Mouse (Mus musculus) forebrain, embryonic 14.5 days (tissue): Measurements from ENCODE around the gene Pigm. TPM values are rescaled to one million over a fixed set of nuclear protein-coding genes. Genes with fewer than 3 reads are reported as not detected.
A peak's percentile ranks its signal among the peaks of the same experiment; 100 is the strongest.

Experiments used
- ATAC-seq: fragments of 200-750 bp; cut with Nextera tagmentation; 2 replicates; pipeline ENCODE4 v1.8.0; 2017; ENCODE audit warnings: mild to moderate bottlenecking, moderate library complexity
- DNase-seq: peaks from one replicate; pipeline ENCODE4 v3.0.0-alpha.2; 2015; ENCODE audit warnings: low spot score
- H3K27ac ChIP-seq: fragments of 300-500 bp; sonication (generic); 2 replicates; pipeline ENCODE4 v1.5.1; 2014; ENCODE audit warnings: low read depth, mild to moderate bottlenecking, control low read depth, low read length, moderate library complexity
- H3K27me3 ChIP-seq: fragments of 300-500 bp; sonication (generic); replicated peaks from 2 replicates; pipeline ENCODE4 v1.6.1; 2014; ENCODE audit warnings: low read length, control low read depth, mixed read lengths; ENCODE audit not compliant: control insufficient read depth, insufficient read depth
- H3K36me3 ChIP-seq: fragments of 300-500 bp; sonication (generic); 2 replicates; pipeline ENCODE4 v1.6.1; 2014; ENCODE audit warnings: low read length, control low read depth; ENCODE audit not compliant: control insufficient read depth, insufficient read depth
- H3K4me1 ChIP-seq: fragments of 300-500 bp; sonication (generic); 2 replicates; pipeline ENCODE4 v1.6.1; 2014; ENCODE audit warnings: antibody characterized with exemption, low read length, control low read depth; ENCODE audit not compliant: control insufficient read depth, insufficient read depth
- H3K4me2 ChIP-seq: fragments of 300-500 bp; sonication (generic); 2 replicates; pipeline ENCODE4 v1.6.1; 2014; ENCODE audit warnings: mild to moderate bottlenecking, control low read depth, low read length
- H3K4me3 ChIP-seq: fragments of 300-500 bp; sonication (generic); 2 replicates; pipeline ENCODE4 v1.5.1; 2014; ENCODE audit warnings: low read depth, low read length, control low read depth
- H3K9ac ChIP-seq: fragments of 300-500 bp; sonication (generic); 2 replicates; pipeline ENCODE4 v1.6.1; 2014; ENCODE audit warnings: mild to moderate bottlenecking, low read length, control low read depth, moderate library complexity
- H3K9me3 ChIP-seq: fragments of 300-500 bp; sonication (generic); replicated peaks from 2 replicates; pipeline ENCODE4 v1.6.1; 2016; ENCODE audit warnings: low read length, control low read depth, mixed read lengths; ENCODE audit not compliant: control insufficient read depth
- WGBS: fragments of 180-500 bp; shearing (Covaris S2); extraction: QIAGEN DNeasy Blood & Tissue Kit; methylation state at CpG from one replicate; pipeline ENCODE4 v1.1.7; 2014; 5-methylcytosine and 5-hydroxymethylcytosine counted together
- polyA plus RNA-seq: library from polyadenylated mRNA; unstranded; fragments of >200 nt; fragmentation: Nextera tagmentation; extraction: Ambion mirVana; gene quantifications from 2 replicates; pipeline ENCODE4 v1.2.1, GENCODE M21; 2014

Gene Pigm
- polyA plus RNA-seq, 1 experiment from 2014 or later, result 5.1 TPM

DNA sequence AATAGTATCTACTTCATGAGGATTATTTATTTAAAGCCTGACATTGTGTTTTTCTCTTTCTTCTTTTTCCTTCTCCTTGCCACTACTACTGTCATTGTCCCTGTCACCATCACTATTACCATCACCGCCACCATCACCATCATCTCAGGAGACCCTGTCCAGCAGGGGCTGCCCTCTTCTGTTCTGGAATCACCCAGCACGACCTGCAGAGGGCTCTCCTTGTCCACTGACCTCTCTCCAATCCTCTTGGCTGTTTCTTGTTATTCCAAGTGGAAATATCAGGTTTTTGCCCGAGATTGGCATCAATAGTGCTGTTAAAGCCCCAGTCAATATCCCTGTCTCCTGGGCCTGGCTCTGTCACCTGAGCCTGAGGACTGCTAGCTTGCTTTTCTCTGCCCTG is 42.8 kb upstream of the Pigm start:
- WGBS, result 17% methylated on average over 3 of the region's 3 CpGs

GRCm38 (mm10) chr1:172335804-172336203 is 40.5 kb upstream of the Pigm start:
- Histone ChIP-seq H3K4me2 (no peak overlapping the region), H3K27ac (no peak overlapping the region), H3K36me3 (no peaks in the 10 kb centered on the region), H3K9ac (no peak overlapping the region), H3K4me1 (peaks cover 5% of the 10 kb centered on the region; the same call in 1 of the 2 replicates), H3K27me3 (no peaks in the 10 kb centered on the region), H3K9me3 (no peaks in the 10 kb centered on the region), H3K4me3 (no peak overlapping the region)
- ATAC-seq (no peak), DNase-seq (no peak)
- 81% methylated on average over 15 of the region's 15 CpGs for WGBS

More for the DNA sequence above, 42.8 kb upstream of the Pigm start:
- Histone ChIP-seq H3K27me3 (no peaks in the 10 kb centered on the region), H3K4me1 (peaks cover 9% of the 10 kb centered on the region; the same call in 1 of the 2 replicates), H3K36me3 (no peaks in the 10 kb centered on the region), H3K9ac (no peak overlapping the region), H3K4me2 (no peak overlapping the region), H3K4me3 (no peak overlapping the region), H3K27ac (no peak overlapping the region), H3K9me3 (no peaks in the 10 kb centered on the region)
- ATAC-seq, result no peak
- no peak for DNase-seq

GRCm38 (mm10) chr1:172337411-172338185 is 38.7 kb upstream of the Pigm start:
- H3K4me1 ChIP-seq, result peaks cover 5% of the 10 kb centered on the region; the same call in 1 of the 2 replicates
- no peaks in the 10 kb centered on the region for H3K36me3 ChIP-seq
- DNase-seq, result no peak
- no peak overlapping the region for H3K9ac ChIP-seq
- no peak for ATAC-seq
- 33% methylated on average over 2 of the region's 2 CpGs for WGBS
- no peak overlapping the region for H3K27ac ChIP-seq
- no peaks in the 10 kb centered on the region for H3K9me3 ChIP-seq
- H3K4me2 ChIP-seq, result no peak overlapping the region
- H3K4me3 ChIP-seq, result no peak overlapping the region
- no peaks in the 10 kb centered on the region for H3K27me3 ChIP-seq

DNA sequence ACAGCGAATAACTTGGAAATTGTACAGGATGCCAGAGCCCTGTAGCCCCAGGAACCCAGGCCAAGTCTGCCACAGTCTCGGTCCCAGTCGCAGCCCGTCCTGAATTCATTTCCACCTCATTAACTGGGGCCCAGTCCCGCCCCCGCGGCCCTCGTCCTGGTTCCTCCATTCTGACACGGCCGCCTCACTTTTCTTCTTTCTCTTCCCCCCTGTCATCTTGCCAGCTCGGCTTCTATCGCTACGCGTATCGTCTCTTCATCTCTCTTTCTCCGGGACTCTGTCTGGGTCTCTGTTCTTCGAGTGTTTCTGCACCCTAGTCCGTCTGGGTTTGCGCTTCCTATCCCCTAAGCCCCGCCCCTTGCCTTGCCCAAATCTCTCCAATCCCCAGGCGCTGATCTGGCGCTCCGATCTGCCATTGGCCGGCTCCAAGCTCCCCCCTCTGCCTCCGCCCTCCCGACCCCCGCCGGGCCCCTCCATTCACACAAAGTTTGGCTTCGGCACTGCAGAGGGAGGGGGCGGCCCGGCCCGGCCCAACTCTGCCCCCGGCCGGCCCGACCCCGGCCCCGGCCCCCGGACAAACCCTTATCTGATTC is 35.5 kb upstream of the Pigm start, which contains the start of gene Kcnj10:
Gene Kcnj10 (plus strand): TSS at position 482 of the 593 bp plus-strand sequence.
- H3K9ac ChIP-seq, result peak within 1 kb of the TSS; percentile 60
- H3K27ac ChIP-seq, result peak within 1 kb of the TSS; percentile 69
- H3K9me3 ChIP-seq, result no peaks in the 10 kb centered on the region
- ATAC-seq, result peak; percentile 97
- peak; percentile 95 for DNase-seq
- no peaks in the 10 kb centered on the region for H3K27me3 ChIP-seq
- no peaks in the 10 kb centered on the region for H3K36me3 ChIP-seq
- H3K4me2 ChIP-seq, result peak within 1 kb of the TSS; percentile 62
- under 1% methylated on average over 38 of the region's 38 CpGs for WGBS
- H3K4me3 ChIP-seq, result peak within 1 kb of the TSS; percentile 43
- peaks cover 5% of the 10 kb centered on the region; the same call in 1 of the 2 replicates for H3K4me1 ChIP-seq

DNA sequence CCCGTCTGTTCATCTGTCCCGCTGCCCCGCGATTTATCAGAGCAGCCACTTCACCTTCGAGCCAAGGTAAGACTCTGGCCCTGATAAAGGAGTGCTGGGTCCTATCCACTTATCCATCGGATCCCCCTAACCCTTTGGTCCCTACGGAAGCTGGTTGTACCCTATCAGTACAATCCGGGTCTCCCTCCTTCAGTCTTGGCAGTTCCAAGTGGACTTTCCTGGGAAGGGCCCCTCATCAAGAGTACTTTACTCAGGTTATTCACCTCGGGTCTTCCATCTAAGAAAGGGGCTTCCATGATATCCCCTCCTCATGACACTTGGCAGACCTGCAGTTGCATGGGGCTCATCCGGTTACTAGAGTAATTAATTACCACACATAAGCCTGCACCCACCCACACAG is 35.0 kb upstream of the Pigm start:
- Histone ChIP-seq H3K27ac (no peak overlapping the region), H3K4me2 (peak overlapping the region; percentile 62), H3K9me3 (no peaks in the 10 kb centered on the region), H3K27me3 (no peaks in the 10 kb centered on the region), H3K4me1 (peaks cover 5% of the 10 kb centered on the region; the same call in 1 of the 2 replicates), H3K4me3 (peak overlapping the region; percentile 43), H3K9ac (peak overlapping the region; percentile 60), H3K36me3 (no peaks in the 10 kb centered on the region)
- no peak for DNase-seq
- ATAC-seq, result peak; percentile 1; the same call in 1 of the 2 replicates
- WGBS, result 15% methylated on average over 10 of the region's 10 CpGs

GRCm38 (mm10) chr1:172342729-172343128 is 33.6 kb upstream of the Pigm start:
- Histone ChIP-seq H3K36me3 (no peaks in the 10 kb centered on the region), H3K9me3 (no peaks in the 10 kb centered on the region), H3K4me2 (peak overlapping the region; percentile 62), H3K4me3 (no peak overlapping the region), H3K27ac (peak overlapping the region; percentile 34; the same call in 1 of the 2 replicates), H3K9ac (no peak overlapping the region), H3K27me3 (no peaks in the 10 kb centered on the region), H3K4me1 (peaks cover 5% of the 10 kb centered on the region; the same call in 1 of the 2 replicates)
- DNase-seq, result peak; percentile 58
- peak; percentile 26; the same call in 1 of the 2 replicates for ATAC-seq
- 75% methylated on average over 3 of the region's 3 CpGs for WGBS

- no peaks in the 10 kb centered on the region for H3K27me3 ChIP-seq
- ATAC-seq (no peak), DNase-seq (no peak)
- no peaks in the 10 kb centered on the region for H3K9me3 ChIP-seq
- no peak overlapping the region for H3K9ac ChIP-seq
- H3K27ac ChIP-seq, result peak overlapping the region; percentile 33; the same call in 1 of the 2 replicates
- WGBS, result 38% methylated on average over 3 of the region's 3 CpGs
- H3K4me3 ChIP-seq, result no peak overlapping the region
- peak overlapping the region; percentile 14; the same call in 1 of the 2 replicates for H3K4me2 ChIP-seq
- H3K36me3 ChIP-seq, result no peaks in the 10 kb centered on the region
- H3K4me1 ChIP-seq, result peaks cover 5% of the 10 kb centered on the region; the same call in 1 of the 2 replicates
These were observed 32.4 kb upstream of the Pigm start for GRCm38 (mm10) chr1:172343914-172344313.

DNA sequence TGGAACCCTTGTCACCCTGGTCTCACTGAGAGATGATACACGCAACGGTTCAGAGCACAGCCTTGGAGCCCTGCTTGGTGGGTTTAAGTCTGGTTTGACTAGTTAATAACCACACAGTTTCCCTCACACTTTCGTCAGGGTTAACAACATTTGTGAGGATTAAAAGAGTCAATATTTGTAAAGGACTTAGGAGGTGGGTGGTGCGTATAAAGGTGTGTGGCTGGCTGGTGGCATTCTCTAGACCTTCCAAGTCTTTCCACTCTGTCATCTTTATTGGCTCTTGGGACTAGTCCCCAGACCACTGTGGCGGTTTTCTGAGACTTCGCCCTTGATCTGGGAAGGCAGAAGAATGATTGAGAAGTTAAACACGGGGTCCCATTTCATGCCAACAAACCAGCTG is 31.5 kb upstream of the Pigm start:
- Histone ChIP-seq H3K9me3 (no peaks in the 10 kb centered on the region), H3K27ac (no peak overlapping the region), H3K4me3 (no peak overlapping the region), H3K9ac (no peak overlapping the region), H3K27me3 (no peaks in the 10 kb centered on the region), H3K4me2 (no peak overlapping the region), H3K36me3 (no peaks in the 10 kb centered on the region), H3K4me1 (peaks cover 14% of the 10 kb centered on the region)
- DNase-seq, result no peak
- no peak for ATAC-seq
- WGBS, result 89% methylated on average over 7 of the region's 7 CpGs

- Histone ChIP-seq H3K4me1 (peaks cover 27% of the 10 kb centered on the region), H3K27ac (no peak overlapping the region), H3K4me2 (no peak overlapping the region), H3K27me3 (no peaks in the 10 kb centered on the region), H3K9me3 (no peaks in the 10 kb centered on the region), H3K9ac (no peak overlapping the region), H3K36me3 (no peaks in the 10 kb centered on the region), H3K4me3 (no peak overlapping the region)
- ATAC-seq (no peak), DNase-seq (no peak)
- 92% methylated on average over 10 of the region's 10 CpGs for WGBS
These were observed 29.6 kb upstream of the Pigm start for GRCm38 (mm10) chr1:172346707-172347106.
